Mouse (Mus musculus): Measurements from ENCODE around the gene Erp27. TPM values are rescaled to one million over a fixed set of nuclear protein-coding genes. Genes with fewer than 3 reads are reported as not detected.

The Erp27 gene
- total and polyA plus RNA-seq, 3 experiments: 0.55 to 1.9 TPM; not detected in 1

DNA sequence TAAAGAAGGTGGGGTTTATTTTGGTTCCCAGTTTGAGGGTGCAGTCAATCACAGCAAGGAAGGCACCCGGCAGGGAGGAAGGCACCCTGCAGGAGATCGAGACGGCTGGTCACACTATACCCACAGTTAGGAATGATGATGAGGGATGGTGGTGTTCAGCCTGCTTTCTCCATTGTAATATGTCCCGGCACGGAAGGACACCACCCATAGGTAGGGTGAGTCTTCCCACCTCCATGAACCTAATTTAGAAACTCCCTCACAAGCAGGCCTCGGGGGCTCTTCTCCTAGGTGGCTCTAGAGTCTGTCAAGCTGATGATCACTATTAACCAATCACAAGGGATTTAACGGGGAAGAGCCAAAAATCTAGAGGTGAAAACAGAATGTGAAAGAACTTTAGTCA, 891 bp upstream of the Erp27 start:
- no peak for DNase-seq (ENCODE audit: extremely low read depth)
- H3K27ac ChIP-seq (ENCODE audit: insufficient read depth, low read depth): no peak overlapping the region
- no peak overlapping the region for H3K4me2 ChIP-seq (ENCODE audit: insufficient read depth, low read depth, poor library complexity, severe bottlenecking)
- no peaks in the 10 kb centered on the region for H3K27me3 ChIP-seq (replicated peaks)
- peaks cover 53 to 87% of the 10 kb centered on the region in 2 experiments for H3K36me3 ChIP-seq (replicated peaks in 1 of 2; ENCODE audit: control insufficient read depth in 1 of 2, insufficient read depth in 1 of 2, low read length in 1 of 2)
- H3K9me3 ChIP-seq (replicated peaks; ENCODE audit: low read length): no peaks in the 10 kb centered on the region
- peak; percentile 17; the same call in 1 of the 2 replicates for TF ChIP-seq POLR2A (IDR thresholded peaks at IDR 0.05; ENCODE audit: low read depth, low read length)
- no peak for TF ChIP-seq NELFE (IDR thresholded peaks at IDR 0.05; ENCODE audit: low read depth, low read length)
- H3K4me3 ChIP-seq (replicated peaks in 1 of 3; ENCODE audit: low read depth in 2 of 3, low read length in 2 of 3, poor library complexity in 1 of 3): no peak overlapping the region
- H3K4me1 ChIP-seq (ENCODE audit: control insufficient read depth in 1 of 2, insufficient read depth in 2 of 2): peaks cover 0 to 34% of the 10 kb centered on the region in 2 experiments; a peak in 2 of 4 replicates
- H3K9ac ChIP-seq (ENCODE audit: insufficient read depth, low read depth): no peak overlapping the region
- in situ Hi-C loops (cut with MboI; ENCODE audit: low pct_ligation_motif_present, low pct_unique_long_range_greater_than_20kb, low sequenced_read_pairs): no loop called here
- H3K79me2 ChIP-seq (replicated peaks; ENCODE audit: control insufficient read depth, extremely low read depth, insufficient read depth, poor library complexity, severe bottlenecking): no peaks in the 10 kb centered on the region; the same call in 1 of the 2 replicates
- dilution Hi-C loops (cut with MboI; ENCODE audit: extremely low pct_ligation_motif_present, extremely low pct_unique_long_range_greater_than_20kb, low sequenced_read_pairs): no loop called here

DNA sequence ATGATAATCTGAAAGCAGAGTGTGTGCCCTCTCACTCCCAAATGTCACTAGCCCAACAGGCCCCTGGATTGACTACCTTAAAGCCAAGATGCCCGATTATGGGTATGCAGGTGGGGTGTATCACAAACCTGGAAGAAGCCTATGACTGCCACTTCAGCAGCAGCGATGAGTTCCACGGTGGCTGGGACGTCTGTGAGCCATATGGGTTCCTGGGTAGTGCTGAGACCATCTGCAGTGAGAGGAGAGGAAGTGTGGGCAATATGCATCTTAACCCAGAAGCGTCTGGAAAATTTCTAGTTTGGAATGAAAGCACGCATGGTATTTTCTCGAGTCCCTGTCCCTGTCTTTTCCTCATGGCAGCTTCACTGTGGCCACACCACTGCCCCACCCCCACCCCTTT, 379 bp downstream of the Erp27 start:
- no peak for DNase-seq (ENCODE audit: extremely low read depth)
- H3K9me3 ChIP-seq (replicated peaks; ENCODE audit: low read length): no peaks in the 10 kb centered on the region
- peaks cover 0 to 29% of the 10 kb centered on the region in 2 experiments; a peak in 2 of 4 replicates for H3K4me1 ChIP-seq (ENCODE audit: control insufficient read depth in 1 of 2, insufficient read depth in 2 of 2)
- no peak overlapping the region for H3K9ac ChIP-seq (ENCODE audit: insufficient read depth, low read depth)
- H3K27ac ChIP-seq (ENCODE audit: insufficient read depth, low read depth): no peak overlapping the region
- no peaks in the 10 kb centered on the region; the same call in 1 of the 2 replicates for H3K79me2 ChIP-seq (replicated peaks; ENCODE audit: control insufficient read depth, extremely low read depth, insufficient read depth, poor library complexity, severe bottlenecking)
- dilution Hi-C loops (cut with MboI; ENCODE audit: extremely low pct_ligation_motif_present, extremely low pct_unique_long_range_greater_than_20kb, low sequenced_read_pairs) (no loop called here), in situ Hi-C loops (cut with MboI; ENCODE audit: low pct_ligation_motif_present, low pct_unique_long_range_greater_than_20kb, low sequenced_read_pairs) (no loop called here)
- TF ChIP-seq MAX (IDR thresholded peaks at IDR 0.05; ENCODE audit: low read length): no peak
- no peak for TF ChIP-seq EP300 (IDR thresholded peaks at IDR 0.05; ENCODE audit: low read length)
- no peak for TF ChIP-seq HCFC1 (IDR thresholded peaks at IDR 0.05; ENCODE audit: low read depth, low read length)
- no peak for TF ChIP-seq NELFE (IDR thresholded peaks at IDR 0.05; ENCODE audit: low read depth, low read length)
- no peak for TF ChIP-seq CTCF (conservative IDR thresholded peaks at IDR 0.05 in 1 of 2, IDR thresholded peaks at IDR 0.05 in 1 of 2; ENCODE audit: low read depth in 2 of 2, low read length in 2 of 2)
- no peak for TF ChIP-seq CHD2 (IDR thresholded peaks at IDR 0.05; ENCODE audit: low read length)
- no peak for TF ChIP-seq JUND (conservative IDR thresholded peaks at IDR 0.05; ENCODE audit: low read depth, low read length)
- no peak for TF ChIP-seq MAZ (IDR thresholded peaks at IDR 0.05; ENCODE audit: low read depth, low read length)
- TF ChIP-seq NRF1 (IDR thresholded peaks at IDR 0.05; ENCODE audit: low read depth, low read length): no peak
- no peak for TF ChIP-seq MXI1 (IDR thresholded peaks at IDR 0.05; ENCODE audit: low read depth, low read length)
- no peak for TF ChIP-seq KAT2A (IDR thresholded peaks at IDR 0.05; ENCODE audit: insufficient replicate concordance, low read length)
- no peak for TF ChIP-seq ZC3H11A (IDR thresholded peaks at IDR 0.05; ENCODE audit: low read depth, low read length)
- no peaks in the 10 kb centered on the region for H3K27me3 ChIP-seq (replicated peaks)
- H3K4me3 ChIP-seq (replicated peaks in 1 of 3; ENCODE audit: low read depth in 2 of 3, low read length in 2 of 3, poor library complexity in 1 of 3): no peak overlapping the region
- no peak overlapping the region for H3K4me2 ChIP-seq (ENCODE audit: insufficient read depth, low read depth, poor library complexity, severe bottlenecking)
- H3K36me3 ChIP-seq (replicated peaks in 1 of 2; ENCODE audit: control insufficient read depth in 1 of 2, insufficient read depth in 1 of 2, low read length in 1 of 2): peaks cover 43 to 82% of the 10 kb centered on the region in 2 experiments

All from CH12.LX (cell line).